25 mouse cellular contexts compared by ENCODE assay signal in genomic region chr2:49335267-49335666, GRCm38 (mm10).
DNase-seq lines count a peak whose midpoint lies in the region; ATAC-seq lines count a peak whose summit lies in the region.
"Had no signal": no experiment of that assay in that cellular context is flagged by ENCODE, and none has a peak within 500 bp of the region (broad histone marks: within the 10 kb centered on the region; RNA-seq: fewer than 3 reads in every experiment).

No protein-coding gene starts in this region.

- no peak for ATAC-seq in heart, embryonic 12.5 days (ENCODE audit: insufficient number of reproducible peaks, low FRiP score)
- ATAC-seq: forebrain, embryonic 14.5 days; forebrain, embryonic 16.5 days; Patski had no signal

- peak; percentile 75 for DNase-seq in heart, adult 11 months
- DNase-seq in T-cell, adult 2 months (ENCODE audit: low spot score), result peak; percentile 44
- no peak for DNase-seq in right cerebral cortex, postnatal 10 days (ENCODE audit: low spot score in 2 of 2)
- DNase-seq in urinary bladder, postnatal 10 days (ENCODE audit: low spot score), result no peak
- DNase-seq: adrenal gland, adult 2 months; adrenal gland, postnatal 10 days; adrenal gland, postnatal 25 days; cerebellum, adult 11 months; cerebellum, adult 18-20 months; cerebellum, adult 8-10 months; cerebellum, adult 9-11 months; cerebellum, postnatal 14 days; cerebellum, postnatal 36 days; embryo, embryonic 11 days had no signal

- no peaks in the 10 kb centered on the region for H3K9me3 ChIP-seq in heart, embryonic 12.5 days (replicated peaks)
- H3K9me3 ChIP-seq: embryonic facial prominence, embryonic 13.5 days; embryonic facial prominence, embryonic 15.5 days; forebrain, embryonic 10.5 days; forebrain, embryonic 12.5 days; G1E had no signal

- 74% methylated on average over 9 of the region's 9 CpGs for WGBS in heart, embryonic 12.5 days

- H3K27me3 ChIP-seq in heart, embryonic 12.5 days (replicated peaks), result no peaks in the 10 kb centered on the region
- H3K27me3 ChIP-seq: CH12.LX; embryonic facial prominence, embryonic 13.5 days; embryonic facial prominence, embryonic 15.5 days; forebrain, embryonic 12.5 days had no signal

- no peaks in the 10 kb centered on the region for H3K36me3 ChIP-seq in heart, embryonic 12.5 days
- H3K36me3 ChIP-seq: embryonic facial prominence, embryonic 13.5 days; embryonic facial prominence, embryonic 15.5 days; forebrain, embryonic 10.5 days; forebrain, embryonic 12.5 days; G1E had no signal

- H3K4me3 ChIP-seq in heart, embryonic 12.5 days, result no peak overlapping the region
- H3K4me3 ChIP-seq: embryonic facial prominence, embryonic 13.5 days; embryonic facial prominence, embryonic 15.5 days; erythroblast, embryonic 14.5 days; forebrain, embryonic 10.5 days; forebrain, embryonic 12.5 days had no signal

- H3K9ac ChIP-seq in heart, embryonic 12.5 days, result no peak overlapping the region
- H3K9ac ChIP-seq: embryonic facial prominence, embryonic 13.5 days; embryonic facial prominence, embryonic 15.5 days; forebrain, embryonic 12.5 days had no signal

- H3K4me1 ChIP-seq in heart, embryonic 12.5 days (replicated peaks), result no peaks in the 10 kb centered on the region
- H3K4me1 ChIP-seq: embryonic facial prominence, embryonic 13.5 days; embryonic facial prominence, embryonic 15.5 days; forebrain, embryonic 10.5 days; forebrain, embryonic 12.5 days had no signal

- H3K27ac ChIP-seq in heart, embryonic 12.5 days (ENCODE audit: poor library complexity, severe bottlenecking), result no peak overlapping the region
- H3K27ac ChIP-seq: embryonic facial prominence, embryonic 13.5 days; embryonic facial prominence, embryonic 15.5 days; forebrain, embryonic 10.5 days; forebrain, embryonic 12.5 days had no signal

- H3K4me2 ChIP-seq in heart, embryonic 12.5 days, result no peak overlapping the region
- H3K4me2 ChIP-seq: embryonic facial prominence, embryonic 13.5 days; embryonic facial prominence, embryonic 15.5 days; forebrain, embryonic 12.5 days had no signal

Comparison
In these comparisons a context has a peak if more than half of its experiments do, and no peak if none do; other contexts are left out.
1. DNase-seq: peak in heart, adult 11 months (single experiment) and T-cell, adult 2 months (single experiment); none in right cerebral cortex, postnatal 10 days (0 of 2) and urinary bladder, postnatal 10 days (single experiment).